Mouse (Mus musculus): ENCODE measurements around the gene Wdr20. TPM values are rescaled to one million over a fixed set of nuclear protein-coding genes. Genes with fewer than 3 reads are reported as not detected.
"Not testable (repeated sequence)": the region's sequence is repeated elsewhere in the genome, so short reads cannot be mapped to it uniquely, and the experiment has no call there.

The Wdr20 gene
- polyA plus RNA-seq, 1 experiment from 2014 or later, result 24.0 TPM

DNA sequence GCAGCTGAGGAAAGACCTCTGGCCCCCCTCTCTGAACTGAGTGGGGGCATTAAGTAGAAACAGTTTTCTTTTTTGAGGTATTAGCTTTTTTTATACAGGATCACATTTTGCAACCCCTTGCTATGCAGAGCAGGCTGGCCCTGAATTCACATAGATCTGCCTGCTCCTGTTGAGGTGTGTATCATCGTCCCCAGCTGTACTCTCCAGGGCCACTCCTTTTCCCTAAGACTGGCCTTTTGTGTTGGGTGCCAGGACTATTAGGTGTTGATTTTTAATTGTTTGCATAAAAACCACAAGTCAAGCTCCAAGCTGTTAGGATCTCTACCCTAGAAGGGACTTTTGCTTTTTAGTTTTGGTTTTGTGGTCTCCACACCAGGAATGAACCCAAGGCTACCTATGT is 39.7 kb upstream of the Wdr20 start:
- Histone ChIP-seq H3K27me3 (ENCODE audit: control insufficient read depth, insufficient read depth, low read length) (no peaks in the 10 kb centered on the region), H3K27ac (replicated peaks; ENCODE audit: low read depth, low read length) (no peak overlapping the region), H3K4me2 (ENCODE audit: low read length) (no peak overlapping the region), H3K36me3 (ENCODE audit: control insufficient read depth, insufficient read depth, low read length) (peaks cover 15% of the 10 kb centered on the region), H3K4me1 (ENCODE audit: control insufficient read depth, insufficient read depth, low read length) (peaks cover 12% of the 10 kb centered on the region), H3K9ac (replicated peaks; ENCODE audit: low read length) (no peak overlapping the region), H3K4me3 (replicated peaks; ENCODE audit: low read depth, low read length) (no peak overlapping the region), H3K9me3 (ENCODE audit: control insufficient read depth, low read length) (no peaks in the 10 kb centered on the region)
- WGBS, result 72% methylated on average over 1 of the region's 1 CpGs
- ATAC-seq (ENCODE audit: low FRiP score, low TSS enrichment) (no peak), DNase-seq (no peak)

DNA sequence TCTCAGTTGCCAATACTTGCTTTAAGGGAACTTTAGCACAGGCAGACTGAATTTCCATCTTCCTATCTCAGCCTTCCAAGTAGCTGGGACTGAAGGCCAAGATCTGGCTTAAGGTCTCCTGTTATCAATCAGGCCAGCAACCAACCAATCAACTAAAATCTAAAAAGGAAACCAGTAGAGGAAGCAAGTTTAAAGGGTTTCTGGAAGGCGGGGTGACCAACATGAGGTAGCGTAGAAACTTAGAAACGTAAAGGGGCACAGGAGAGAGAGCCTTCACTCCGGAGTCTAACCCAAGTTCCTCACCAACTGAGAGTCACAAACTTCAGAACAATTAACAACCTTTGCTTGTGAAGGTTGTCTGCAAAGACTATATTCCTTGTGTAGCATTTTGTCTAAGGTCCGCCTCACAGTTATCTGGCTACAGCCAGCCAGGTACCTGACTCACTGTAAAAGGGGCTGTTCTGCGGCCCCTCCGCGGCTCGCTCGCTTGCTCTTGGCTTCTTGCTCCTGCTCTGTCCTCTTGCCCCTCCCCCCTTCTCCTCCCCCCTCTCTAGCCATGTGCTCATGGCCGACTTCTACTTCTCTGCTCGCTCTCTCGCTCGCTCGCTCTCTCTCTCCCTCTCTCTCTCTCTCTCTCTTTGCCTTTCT is 39.1 kb upstream of the Wdr20 start:
- ATAC-seq (ENCODE audit: low FRiP score, low TSS enrichment) (no peak), DNase-seq (no peak)
- no peak overlapping the region for H3K4me3 ChIP-seq (replicated peaks; ENCODE audit: low read depth, low read length)
- H3K27ac ChIP-seq (replicated peaks; ENCODE audit: low read depth, low read length), result no peak overlapping the region
- H3K4me2 ChIP-seq (ENCODE audit: low read length), result no peak overlapping the region
- WGBS, result 55% methylated on average over 15 of the region's 15 CpGs
- H3K9me3 ChIP-seq (ENCODE audit: control insufficient read depth, low read length), result no peaks in the 10 kb centered on the region
- H3K4me1 ChIP-seq (ENCODE audit: control insufficient read depth, insufficient read depth, low read length), result peaks cover 12% of the 10 kb centered on the region
- no peak overlapping the region for H3K9ac ChIP-seq (replicated peaks; ENCODE audit: low read length)
- no peaks in the 10 kb centered on the region for H3K27me3 ChIP-seq (ENCODE audit: control insufficient read depth, insufficient read depth, low read length)
- peaks cover 11% of the 10 kb centered on the region for H3K36me3 ChIP-seq (ENCODE audit: control insufficient read depth, insufficient read depth, low read length)

- no peak for DNase-seq
- H3K9me3 ChIP-seq (ENCODE audit: control insufficient read depth, low read length), result no peaks in the 10 kb centered on the region
- H3K4me3 ChIP-seq (replicated peaks; ENCODE audit: low read depth, low read length), result no peak overlapping the region
- 62% methylated on average over 2 of the region's 2 CpGs for WGBS
- H3K27me3 ChIP-seq (ENCODE audit: control insufficient read depth, insufficient read depth, low read length), result no peaks in the 10 kb centered on the region
- H3K27ac ChIP-seq (replicated peaks; ENCODE audit: low read depth, low read length), result no peak overlapping the region
- H3K4me2 ChIP-seq (ENCODE audit: low read length), result no peak overlapping the region
- no peak overlapping the region for H3K9ac ChIP-seq (replicated peaks; ENCODE audit: low read length)
- H3K4me1 ChIP-seq (ENCODE audit: control insufficient read depth, insufficient read depth, low read length), result peaks cover 11% of the 10 kb centered on the region
- H3K36me3 ChIP-seq (ENCODE audit: control insufficient read depth, insufficient read depth, low read length), result peaks cover 8% of the 10 kb centered on the region
- no peak for ATAC-seq (ENCODE audit: low FRiP score, low TSS enrichment)
These were observed 38.6 kb upstream of the Wdr20 start for GRCm38 (mm10) chr12:110699171-110699547.

DNA sequence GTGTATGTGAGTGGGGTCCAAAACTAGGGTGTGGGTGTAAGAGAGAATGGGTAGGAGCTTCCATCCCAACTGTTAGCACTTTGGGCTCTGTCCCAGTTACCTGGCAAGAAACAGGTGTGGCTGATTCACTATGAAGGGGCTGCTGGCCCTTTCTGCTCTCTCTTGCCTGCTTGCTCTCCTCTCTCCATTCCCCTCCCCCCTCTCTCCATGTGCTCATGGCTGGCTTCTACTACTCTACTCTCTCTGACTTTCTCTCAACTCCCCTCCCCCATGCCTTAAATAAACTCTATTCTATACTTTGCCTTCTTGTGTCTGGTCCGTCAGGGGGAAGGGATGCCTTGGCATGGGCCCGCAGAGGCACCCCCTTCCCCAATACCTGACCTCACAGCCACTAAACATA is 37.0 kb upstream of the Wdr20 start:
- no peak overlapping the region for H3K9ac ChIP-seq (replicated peaks; ENCODE audit: low read length)
- 0 out of 2 replicates have a peak, but pooled peaks cover 3% of the 10 kb centered on the region for H3K4me1 ChIP-seq (ENCODE audit: control insufficient read depth, insufficient read depth, low read length)
- H3K27me3 ChIP-seq (ENCODE audit: control insufficient read depth, insufficient read depth, low read length), result no peaks in the 10 kb centered on the region
- H3K4me3 ChIP-seq (replicated peaks; ENCODE audit: low read depth, low read length), result no peak overlapping the region
- WGBS, result 65% methylated on average over 2 of the region's 2 CpGs
- H3K9me3 ChIP-seq (ENCODE audit: control insufficient read depth, low read length), result no peaks in the 10 kb centered on the region
- H3K36me3 ChIP-seq (ENCODE audit: control insufficient read depth, insufficient read depth, low read length), result no peaks in the 10 kb centered on the region
- DNase-seq (no peak), ATAC-seq (ENCODE audit: low FRiP score, low TSS enrichment) (no peak)
- H3K27ac ChIP-seq (replicated peaks; ENCODE audit: low read depth, low read length), result no peak overlapping the region
- no peak overlapping the region for H3K4me2 ChIP-seq (ENCODE audit: low read length)

DNA sequence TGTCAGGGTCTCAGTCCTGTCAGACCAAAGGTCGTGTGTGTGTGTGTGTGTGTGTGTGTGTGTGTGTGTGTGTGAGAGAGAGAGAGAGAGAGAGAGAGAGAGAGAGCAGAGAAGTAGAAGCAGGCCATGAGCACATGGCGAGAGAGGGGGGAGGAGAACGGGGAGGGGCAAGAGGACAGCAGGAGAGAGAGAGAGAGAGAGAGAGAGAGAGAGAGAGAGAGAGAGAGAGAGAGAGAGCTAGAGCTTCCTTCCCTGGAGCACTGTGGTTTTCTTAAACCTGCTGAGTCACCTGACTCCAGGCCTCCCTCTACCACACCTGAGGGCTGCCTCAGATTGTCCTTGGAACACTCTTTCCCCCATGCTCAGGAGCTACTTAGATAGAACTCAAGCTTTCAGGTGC is 36.4 kb upstream of the Wdr20 start:
- H3K27me3 ChIP-seq (ENCODE audit: control insufficient read depth, insufficient read depth, low read length); H3K4me3 ChIP-seq (replicated peaks; ENCODE audit: low read depth, low read length); H3K4me2 ChIP-seq (ENCODE audit: low read length); H3K27ac ChIP-seq (replicated peaks; ENCODE audit: low read depth, low read length); H3K36me3 ChIP-seq (ENCODE audit: control insufficient read depth, insufficient read depth, low read length); H3K9me3 ChIP-seq (ENCODE audit: control insufficient read depth, low read length); H3K4me1 ChIP-seq (ENCODE audit: control insufficient read depth, insufficient read depth, low read length); H3K9ac ChIP-seq (replicated peaks; ENCODE audit: low read length); DNase-seq; ATAC-seq (ENCODE audit: low FRiP score, low TSS enrichment): not testable (repeated sequence)
- 17% methylated on average over 2 of the region's 3 CpGs for WGBS

DNA sequence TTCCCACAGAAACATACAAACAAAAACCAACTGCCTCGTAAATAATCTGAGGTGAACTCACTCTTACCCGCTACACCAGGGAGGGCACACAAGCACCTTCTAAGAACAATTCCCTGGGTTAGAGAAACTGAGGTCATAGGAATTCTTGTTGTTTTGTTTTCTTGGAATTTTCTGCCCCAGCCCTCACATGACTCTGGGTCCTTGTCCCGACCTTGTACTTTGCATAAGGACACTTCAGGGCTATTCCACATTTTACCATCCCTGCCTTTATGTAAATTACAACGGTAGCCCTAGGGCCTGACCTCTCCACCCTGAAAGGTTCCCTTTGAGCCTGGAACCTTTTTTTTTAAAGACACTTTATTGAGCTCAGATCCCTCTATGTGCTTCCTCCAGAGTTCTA is 35.2 kb upstream of the Wdr20 start, which contains the start of gene Hsp90aa1:
Gene Hsp90aa1 (minus strand): TSS at position 173 of the 400 bp plus-strand sequence.
- no peak for DNase-seq
- WGBS, result 55% methylated on average over 4 of the region's 4 CpGs
- Histone ChIP-seq H3K4me3 (replicated peaks; ENCODE audit: low read depth, low read length) (no peak within 1 kb of the TSS), H3K4me1 (ENCODE audit: control insufficient read depth, insufficient read depth, low read length) (no peaks in the 10 kb centered on the region), H3K9me3 (ENCODE audit: control insufficient read depth, low read length) (no peaks in the 10 kb centered on the region), H3K36me3 (ENCODE audit: control insufficient read depth, insufficient read depth, low read length) (no peaks in the 10 kb centered on the region), H3K27ac (replicated peaks; ENCODE audit: low read depth, low read length) (no peak within 1 kb of the TSS), H3K4me2 (ENCODE audit: low read length) (no peak within 1 kb of the TSS), H3K27me3 (ENCODE audit: control insufficient read depth, insufficient read depth, low read length) (no peaks in the 10 kb centered on the region), H3K9ac (replicated peaks; ENCODE audit: low read length) (no peak within 1 kb of the TSS; the same call in 1 of the 2 replicates)
- ATAC-seq (ENCODE audit: low FRiP score, low TSS enrichment), result no peak

DNA sequence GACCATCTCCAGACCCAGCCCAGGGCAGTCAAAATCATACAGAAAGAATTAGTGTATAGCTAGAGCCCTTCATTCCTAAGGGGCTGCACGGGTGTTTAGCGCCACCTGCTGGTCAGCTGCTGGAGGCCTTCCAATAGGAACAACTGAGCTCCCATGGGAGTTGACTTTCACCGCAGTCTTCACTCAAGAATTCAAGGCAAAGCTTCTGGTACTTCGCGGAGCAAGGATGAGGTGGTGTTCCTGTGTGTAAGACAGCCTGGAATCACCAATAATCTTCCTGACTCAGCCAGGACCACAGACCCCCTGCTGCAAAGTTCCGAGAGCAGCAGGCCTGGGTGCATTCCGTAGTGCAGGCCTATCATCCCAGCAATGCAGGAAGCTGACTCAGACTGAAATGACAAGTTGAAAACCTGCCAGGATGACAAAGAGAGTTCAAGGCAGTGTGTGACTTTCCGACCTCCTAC is 34.7 kb upstream of the Wdr20 start:
- Histone ChIP-seq H3K27ac (replicated peaks; ENCODE audit: low read depth, low read length) (no peak overlapping the region), H3K4me2 (ENCODE audit: low read length) (no peak overlapping the region), H3K4me1 (ENCODE audit: control insufficient read depth, insufficient read depth, low read length) (no peaks in the 10 kb centered on the region), H3K9me3 (ENCODE audit: control insufficient read depth, low read length) (no peaks in the 10 kb centered on the region), H3K36me3 (ENCODE audit: control insufficient read depth, insufficient read depth, low read length) (no peaks in the 10 kb centered on the region), H3K4me3 (replicated peaks; ENCODE audit: low read depth, low read length) (no peak overlapping the region), H3K27me3 (ENCODE audit: control insufficient read depth, insufficient read depth, low read length) (no peaks in the 10 kb centered on the region), H3K9ac (replicated peaks; ENCODE audit: low read length) (no peak overlapping the region)
- WGBS, result 31% methylated on average over 8 of the region's 8 CpGs
- DNase-seq, result peak; percentile 95
- ATAC-seq (ENCODE audit: low FRiP score, low TSS enrichment), result no peak

DNA sequence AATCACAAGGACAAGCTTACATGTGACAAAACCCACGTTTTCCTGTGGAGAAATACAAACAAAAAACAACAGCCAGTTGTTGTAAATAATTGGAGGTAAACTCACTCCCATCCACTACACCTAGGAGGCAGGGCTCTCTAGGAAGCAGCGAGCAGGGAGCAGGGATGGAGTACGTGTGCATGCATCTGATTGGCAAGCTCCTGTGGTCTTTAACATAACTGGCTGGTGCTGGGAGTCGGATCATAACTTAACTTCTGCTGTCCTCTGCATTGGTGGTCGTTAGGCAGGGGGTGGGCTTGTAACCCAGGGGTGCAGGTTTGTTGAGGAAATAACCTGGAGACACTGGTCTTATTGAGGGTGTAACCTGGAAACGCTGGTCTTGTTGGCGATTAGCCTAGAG is 34.1 kb upstream of the Wdr20 start:
- Histone ChIP-seq H3K27me3 (ENCODE audit: control insufficient read depth, insufficient read depth, low read length) (no peaks in the 10 kb centered on the region), H3K4me2 (ENCODE audit: low read length) (no peak overlapping the region), H3K4me1 (ENCODE audit: control insufficient read depth, insufficient read depth, low read length) (no peaks in the 10 kb centered on the region), H3K9ac (replicated peaks; ENCODE audit: low read length) (no peak overlapping the region), H3K4me3 (replicated peaks; ENCODE audit: low read depth, low read length) (no peak overlapping the region), H3K9me3 (ENCODE audit: control insufficient read depth, low read length) (no peaks in the 10 kb centered on the region), H3K27ac (replicated peaks; ENCODE audit: low read depth, low read length) (no peak overlapping the region), H3K36me3 (ENCODE audit: control insufficient read depth, insufficient read depth, low read length) (no peaks in the 10 kb centered on the region)
- DNase-seq, result no peak
- ATAC-seq (ENCODE audit: low FRiP score, low TSS enrichment), result no peak
- 68% methylated on average over 7 of the region's 7 CpGs for WGBS

- not testable (repeated sequence) for H3K4me1 ChIP-seq (ENCODE audit: control insufficient read depth, insufficient read depth, low read length); DNase-seq; H3K4me2 ChIP-seq (ENCODE audit: low read length); ATAC-seq (ENCODE audit: low FRiP score, low TSS enrichment); H3K27ac ChIP-seq (replicated peaks; ENCODE audit: low read depth, low read length); H3K27me3 ChIP-seq (ENCODE audit: control insufficient read depth, insufficient read depth, low read length); H3K36me3 ChIP-seq (ENCODE audit: control insufficient read depth, insufficient read depth, low read length); H3K9me3 ChIP-seq (ENCODE audit: control insufficient read depth, low read length); H3K4me3 ChIP-seq (replicated peaks; ENCODE audit: low read depth, low read length); H3K9ac ChIP-seq (replicated peaks; ENCODE audit: low read length)
- WGBS, result 86% methylated on average over 4 of the region's 4 CpGs
These were observed 32.3 kb upstream of the Wdr20 start for GRCm38 (mm10) chr12:110705419-110705818.
